Mouse (Mus musculus): Measurements from ENCODE around the gene Snrpa.

GRCm38 (mm10) chr7:27179217-27179918, 16.7 kb downstream of the Snrpa start:
- no peak for TF ChIP-seq POLR2A (IDR thresholded peaks at IDR 0.05; ENCODE audit: insufficient read depth, low read length)
- TF ChIP-seq EP300 (IDR thresholded peaks at IDR 0.05; ENCODE audit: insufficient read depth, low read depth, low read length), result no peak
- TF ChIP-seq CTCF (IDR thresholded peaks at IDR 0.05; ENCODE audit: low read depth, low read length), result no peak
